Mouse (Mus musculus) B cell, adult 62 days (primary cell): ENCODE results near the gene Vmn2r72. TPM values are rescaled to one million over a fixed set of nuclear protein-coding genes. Genes with fewer than 3 reads are reported as not detected.

Source experiments
- total RNA-seq: library from RNA; stranded (reverse); gene quantifications from 4 replicates; pipeline ENCODE4 v1.2.4, GENCODE M21; 2023

The Vmn2r72 gene
- total RNA-seq, result not detected in 4 replicates

DNA sequence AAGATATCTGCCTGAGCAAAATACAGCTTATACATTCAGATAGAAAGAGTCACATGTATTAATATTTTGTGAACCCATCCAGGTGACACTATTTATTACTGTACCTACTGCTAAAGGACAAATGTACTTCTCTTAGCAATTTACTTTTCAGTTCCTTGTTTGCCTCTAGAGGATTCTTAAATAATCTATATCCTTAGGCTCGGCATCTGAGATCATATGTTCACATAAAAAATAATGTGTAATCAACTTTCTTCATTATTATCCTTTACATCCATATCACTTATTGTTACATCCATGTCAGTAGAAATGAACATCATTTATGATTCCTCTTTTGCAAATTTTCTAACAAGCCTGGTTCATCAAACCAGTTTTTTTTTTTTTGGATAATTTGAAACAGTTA, at the start of gene Vmn2r72:
Gene Vmn2r72 (minus strand): TSS at position 101 of the 400 bp plus-strand sequence.

Other genes starting within 250 kb of the Vmn2r72 start
- gene Vmn2r71, start 192.0 kb downstream of the Vmn2r72 start, total RNA-seq, result not detected in 4 replicates
- gene Vmn2r70, start 185.9 kb downstream of the Vmn2r72 start, total RNA-seq, result not detected in 4 replicates
- gene Vmn2r73, start 121.2 kb upstream of the Vmn2r72 start, total RNA-seq, result not detected in 4 replicates
- gene Vmn2r74, start 206.5 kb upstream of the Vmn2r72 start, total RNA-seq, result not detected in 4 replicates